26 mouse cellular contexts compared by ENCODE assay signal in genomic region chr12:82401440-82401839, GRCm38 (mm10).
DNase-seq lines count a peak whose midpoint lies in the region; ATAC-seq and TF ChIP-seq lines count a peak whose summit lies in the region.
"Had no signal": no experiment of that assay in that cellular context is flagged by ENCODE, and none has a peak within 500 bp of the region (broad histone marks: within the 10 kb centered on the region; RNA-seq: fewer than 3 reads in every experiment).

No protein-coding gene starts in this region.

- no peak for DNase-seq in lung, postnatal 14 days
- DNase-seq in cerebellum, postnatal 14 days: no peak
- DNase-seq in embryonic facial prominence, embryonic 10.5 days (ENCODE audit: low spot score): no peak
- no peak for DNase-seq in cerebellum, adult 8-10 months
- DNase-seq: adrenal gland, postnatal 14 days; cerebellum, adult 11-12 months; cerebellum, postnatal 36 days; gastrocnemius, postnatal 10 days; heart, adult 2 months; heart, postnatal 4 days; kidney, adult 2 months; kidney, postnatal 25 days; layer of hippocampus, adult 9-11 months; lung, adult 18-20 months; retina, postnatal 1 day; thymus, postnatal 14 days had no signal

- H3ac ChIP-seq in myocyte (ENCODE audit: control insufficient read depth, insufficient read length): no peak overlapping the region

- H3K36me3 ChIP-seq in intestine, embryonic 16.5 days (ENCODE audit: control insufficient read depth, insufficient read depth, low read length): no peaks in the 10 kb centered on the region; the same call in 1 of the 2 replicates
- 0 out of 2 replicates have a peak, but pooled peaks cover 5% of the 10 kb centered on the region for H3K36me3 ChIP-seq in intestine, embryonic 15.5 days
- peaks cover 7% of the 10 kb centered on the region; the same call in 1 of the 2 replicates for H3K36me3 ChIP-seq in lung, embryonic 15.5 days
- H3K36me3 ChIP-seq in myocyte (ENCODE audit: control insufficient read depth, insufficient read depth): peaks cover 13% of the 10 kb centered on the region
- peaks cover 66% of the 10 kb centered on the region for H3K36me3 ChIP-seq in embryonic facial prominence, embryonic 10.5 days (replicated peaks)

- H3K4me3 ChIP-seq in intestine, embryonic 16.5 days (ENCODE audit: low read length): no peak overlapping the region
- H3K4me3 ChIP-seq in intestine, embryonic 15.5 days (replicated peaks): no peak overlapping the region
- no peak overlapping the region for H3K4me3 ChIP-seq in lung, embryonic 15.5 days
- H3K4me3 ChIP-seq in myocyte: no peak overlapping the region
- H3K4me3 ChIP-seq in embryonic facial prominence, embryonic 10.5 days: no peak overlapping the region
- H3K4me3 ChIP-seq: forebrain, embryonic 13.5 days; heart, adult 2 months; heart, embryonic 15.5 days; limb, embryonic 12.5 days; midbrain, embryonic 13.5 days had no signal

- H3K27ac ChIP-seq in intestine, embryonic 16.5 days (ENCODE audit: low read length): 0 out of 2 replicates have a peak overlapping the region, but pooled peaks have one; percentile 12
- H3K27ac ChIP-seq in intestine, embryonic 15.5 days: no peak overlapping the region
- 0 out of 2 replicates have a peak overlapping the region, but pooled peaks have one; percentile 39 for H3K27ac ChIP-seq in lung, embryonic 15.5 days
- no peak overlapping the region for H3K27ac ChIP-seq in embryonic facial prominence, embryonic 10.5 days (replicated peaks)
- H3K27ac ChIP-seq: forebrain, embryonic 13.5 days; heart, adult 2 months; hindbrain, postnatal 0 days; limb, embryonic 12.5 days; macrophage; midbrain, embryonic 13.5 days had no signal

- no peaks in the 10 kb centered on the region for H3K9me3 ChIP-seq in intestine, embryonic 16.5 days (ENCODE audit: control insufficient read depth, low read length)
- H3K9me3 ChIP-seq in intestine, embryonic 15.5 days: no peaks in the 10 kb centered on the region
- no peaks in the 10 kb centered on the region for H3K9me3 ChIP-seq in lung, embryonic 15.5 days
- H3K9me3 ChIP-seq in embryonic facial prominence, embryonic 10.5 days: no peaks in the 10 kb centered on the region
- H3K9me3 ChIP-seq: forebrain, embryonic 13.5 days; heart, embryonic 15.5 days; limb, embryonic 12.5 days; midbrain, embryonic 13.5 days had no signal

- H3K27me3 ChIP-seq in intestine, embryonic 16.5 days (replicated peaks; ENCODE audit: control insufficient read depth, insufficient read depth, low read length): no peaks in the 10 kb centered on the region
- no peaks in the 10 kb centered on the region for H3K27me3 ChIP-seq in intestine, embryonic 15.5 days (replicated peaks)
- H3K27me3 ChIP-seq in lung, embryonic 15.5 days: no peaks in the 10 kb centered on the region
- no peaks in the 10 kb centered on the region for H3K27me3 ChIP-seq in myocyte (ENCODE audit: control insufficient read depth, insufficient read depth, insufficient read length)
- H3K27me3 ChIP-seq in embryonic facial prominence, embryonic 10.5 days (replicated peaks; ENCODE audit: low read depth, poor library complexity, severe bottlenecking): no peaks in the 10 kb centered on the region
- H3K27me3 ChIP-seq: forebrain, embryonic 13.5 days; heart, embryonic 15.5 days; limb, embryonic 12.5 days; midbrain, embryonic 13.5 days had no signal

- ATAC-seq in intestine, embryonic 16.5 days: no peak
- no peak for ATAC-seq in intestine, embryonic 15.5 days
- no peak for ATAC-seq in lung, embryonic 15.5 days (ENCODE audit: borderline replicate concordance, extremely low read depth, low FRiP score, low TSS enrichment)
- ATAC-seq: hindbrain, postnatal 0 days; midbrain, embryonic 13.5 days had no signal

- no peak overlapping the region for H3K9ac ChIP-seq in intestine, embryonic 16.5 days (ENCODE audit: low read depth, low read length)
- H3K9ac ChIP-seq in intestine, embryonic 15.5 days: no peak overlapping the region
- H3K9ac ChIP-seq in lung, embryonic 15.5 days: no peak overlapping the region
- H3K9ac ChIP-seq: forebrain, embryonic 13.5 days; heart, embryonic 15.5 days; limb, embryonic 12.5 days; midbrain, embryonic 13.5 days had no signal

- 65% methylated on average over 4 of the region's 4 CpGs for WGBS in intestine, embryonic 16.5 days
- WGBS in intestine, embryonic 15.5 days: 68% methylated on average over 4 of the region's 4 CpGs
- WGBS in lung, embryonic 15.5 days: 67% methylated on average over 4 of the region's 4 CpGs
- WGBS in embryonic facial prominence, embryonic 10.5 days: 77% methylated on average over 4 of the region's 4 CpGs

- H3K79me2 ChIP-seq in myocyte (ENCODE audit: control insufficient read depth, insufficient read depth): no peaks in the 10 kb centered on the region

- peaks cover 15% of the 10 kb centered on the region for H3K4me1 ChIP-seq in intestine, embryonic 16.5 days (ENCODE audit: control insufficient read depth, insufficient read depth, low read length)
- H3K4me1 ChIP-seq in intestine, embryonic 15.5 days (replicated peaks): peaks cover 20% of the 10 kb centered on the region
- peaks cover 18% of the 10 kb centered on the region for H3K4me1 ChIP-seq in lung, embryonic 15.5 days
- no peaks in the 10 kb centered on the region; the same call in 1 of the 2 replicates for H3K4me1 ChIP-seq in embryonic facial prominence, embryonic 10.5 days

- no peak overlapping the region for H3K4me2 ChIP-seq in intestine, embryonic 16.5 days (ENCODE audit: low read depth, low read length)
- H3K4me2 ChIP-seq in intestine, embryonic 15.5 days (replicated peaks): no peak overlapping the region
- no peak overlapping the region for H3K4me2 ChIP-seq in lung, embryonic 15.5 days
- no peak overlapping the region for H3K4me2 ChIP-seq in myocyte (ENCODE audit: low read depth)
- H3K4me2 ChIP-seq: forebrain, embryonic 13.5 days; heart, embryonic 15.5 days; limb, embryonic 12.5 days; midbrain, embryonic 13.5 days had no signal

- no peak for TF ChIP-seq POLR2A in myocyte (IDR thresholded peaks at IDR 0.05; ENCODE audit: insufficient read length, low read depth)

TF ChIP-seq in myocyte, 11 proteins besides CTCF, POLR2A, EP300 and RAD21:
- no peak for TF ChIP-seq REST (IDR thresholded peaks at IDR 0.05; ENCODE audit: insufficient read depth, insufficient read length)
- no peak for TF ChIP-seq TCF3 (IDR thresholded peaks at IDR 0.05; ENCODE audit: insufficient read length, low read depth)
- no peak for TF ChIP-seq TCF12 (IDR thresholded peaks at IDR 0.05; ENCODE audit: insufficient read depth, poor library complexity, severe bottlenecking)
- no peak for TF ChIP-seq POLR2AphosphoS2 (IDR thresholded peaks at IDR 0.05; ENCODE audit: insufficient read length, low read depth)
- TF ChIP-seq SRF (IDR thresholded peaks at IDR 0.05; ENCODE audit: control insufficient read depth, insufficient read length, low read depth): no peak
- TF ChIP-seq MAX (IDR thresholded peaks at IDR 0.05; ENCODE audit: low read depth): no peak
- peak in 2 of 3 experiments; percentile 46 to 53 for TF ChIP-seq MYOD1 (IDR thresholded peaks at IDR 0.05; ENCODE audit: control insufficient read depth in 1 of 3, insufficient read length in 2 of 3, low read depth in 2 of 3)
- TF ChIP-seq E2F4 (IDR thresholded peaks at IDR 0.05; ENCODE audit: insufficient read depth): no peak
- no peak for TF ChIP-seq CEBPB (IDR thresholded peaks at IDR 0.05; ENCODE audit: insufficient read depth, poor library complexity, severe bottlenecking)
- no peak for TF ChIP-seq USF1 (IDR thresholded peaks at IDR 0.05; ENCODE audit: low read depth)
- TF ChIP-seq MYOG (IDR thresholded peaks at IDR 0.05; ENCODE audit: control insufficient read depth in 1 of 3, insufficient read depth in 1 of 3, insufficient read length in 2 of 3, low read depth in 2 of 3): peak in 1 of 3 experiments; percentile 49
TF ChIP-seq in myocyte: peak in this region for 2.

Comparison
In these comparisons a context has a peak if more than half of its experiments do, and no peak if none do; other contexts are left out.
1. H3K27ac ChIP-seq: peak in intestine, embryonic 16.5 days (single experiment) and lung, embryonic 15.5 days (single experiment); none in intestine, embryonic 15.5 days (single experiment) and embryonic facial prominence, embryonic 10.5 days (single experiment).